Mouse (Mus musculus) megakaryocyte-erythroid progenitor cell, adult 5-6 weeks (primary cell): ENCODE data around the gene E2f3. TPM values are rescaled to one million over a fixed set of nuclear protein-coding genes. Genes with fewer than 3 reads are reported as not detected.

Experiments
- ATAC-seq: replicated peaks from 2 replicates; pipeline ENCODE4 v1.8.0; 2016; ENCODE audit warnings: mild to moderate bottlenecking, inconsistent platforms; ENCODE audit not compliant: severe bottlenecking, poor library complexity, low FRiP score, low TSS enrichment
- total RNA-seq, 2 experiments: library from RNA; stranded (forward) in 1 of 2; stranded (reverse) in 1 of 2; fragments of 200-1000, 215-1000 nt in 1 of 2; fragments of >200 nt in 1 of 2; fragmentation: Nextera tagmentation in 1 of 2; gene quantifications; 2 replicates each; pipeline ENCODE4 v1.2.3; 2014 to 2017

Gene E2f3
- total RNA-seq, 2 experiments from 2014 or later: 14.8 to 20.6 TPM

DNA sequence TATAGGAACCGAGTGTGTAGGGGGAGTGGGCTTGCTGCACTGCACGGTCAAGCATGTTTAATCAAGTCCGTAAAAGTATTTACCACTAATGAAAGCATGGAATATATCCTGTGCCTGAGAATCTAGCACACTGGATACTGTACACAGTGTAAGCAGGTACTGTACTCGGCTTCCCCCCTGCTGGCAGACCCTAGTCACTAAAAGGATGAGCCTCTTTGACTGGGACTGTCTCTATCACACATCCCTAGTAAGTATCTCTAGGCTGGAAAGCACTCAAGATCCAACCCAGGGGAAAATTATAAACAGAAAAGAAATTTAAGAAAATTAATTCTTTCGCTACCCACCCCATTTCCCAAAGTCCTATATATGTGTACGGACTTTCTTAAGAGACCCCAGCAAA, 2.8 kb downstream of the E2f3 start:
- ATAC-seq: no peak

DNA sequence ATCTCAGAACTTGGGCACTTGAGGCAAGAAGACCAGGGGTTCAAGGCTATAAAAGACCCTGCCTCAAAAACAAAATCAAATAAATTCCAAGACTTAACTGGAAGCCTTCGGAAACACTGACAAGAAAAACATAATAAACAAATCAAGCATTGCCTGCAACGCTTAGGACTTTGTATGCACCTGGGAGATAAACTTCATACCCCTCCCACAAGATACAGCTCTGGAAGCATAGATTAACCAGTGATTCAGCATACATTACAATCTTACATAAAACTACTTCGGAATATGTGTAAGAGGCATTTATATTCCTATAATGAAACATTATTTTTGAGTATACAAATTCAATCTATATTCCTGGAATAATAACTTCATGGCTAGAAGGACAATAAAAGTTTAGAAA, 3.5 kb downstream of the E2f3 start:
- no peak for ATAC-seq

DNA sequence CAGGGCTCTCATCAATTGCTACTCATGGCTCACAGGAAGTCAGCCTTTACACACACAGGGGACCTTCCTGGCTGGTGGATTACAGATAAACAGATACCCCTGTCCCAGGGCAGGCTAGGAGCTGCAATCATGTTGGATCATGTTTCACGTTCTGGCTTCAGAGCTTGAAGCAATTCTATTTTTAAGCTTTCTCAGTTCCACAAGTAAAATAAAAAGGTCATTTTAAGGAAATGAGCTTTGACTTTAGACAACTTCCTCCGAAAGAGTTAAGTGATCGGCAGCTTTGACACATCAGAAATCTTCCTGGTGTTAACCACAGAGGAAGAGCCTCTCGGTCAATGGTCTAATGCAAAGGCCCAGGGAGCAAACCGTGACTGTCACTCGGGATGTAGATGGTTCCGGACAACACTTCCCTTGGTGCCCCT, 6.7 kb downstream of the E2f3 start:
- ATAC-seq: no peak

DNA sequence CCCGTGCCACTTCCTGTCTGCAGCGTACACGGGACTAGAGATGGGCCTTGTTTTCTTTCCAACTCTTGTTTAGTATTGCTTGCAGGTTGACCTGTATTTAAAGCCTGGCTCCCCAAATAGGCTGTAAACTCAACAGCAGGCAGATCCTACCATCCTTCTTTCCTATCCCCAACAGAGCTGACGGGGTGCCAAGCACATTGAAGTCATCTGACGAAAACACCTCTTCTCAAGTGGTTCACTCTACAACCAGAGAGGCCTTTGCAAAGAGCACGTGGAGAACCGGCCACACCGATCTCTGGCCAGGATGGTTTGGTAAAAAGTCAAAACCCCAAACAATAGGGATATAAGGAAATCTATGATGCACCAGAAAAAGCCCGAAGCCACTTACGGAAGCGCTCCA, 8.5 kb downstream of the E2f3 start:
- ATAC-seq: no peak

DNA sequence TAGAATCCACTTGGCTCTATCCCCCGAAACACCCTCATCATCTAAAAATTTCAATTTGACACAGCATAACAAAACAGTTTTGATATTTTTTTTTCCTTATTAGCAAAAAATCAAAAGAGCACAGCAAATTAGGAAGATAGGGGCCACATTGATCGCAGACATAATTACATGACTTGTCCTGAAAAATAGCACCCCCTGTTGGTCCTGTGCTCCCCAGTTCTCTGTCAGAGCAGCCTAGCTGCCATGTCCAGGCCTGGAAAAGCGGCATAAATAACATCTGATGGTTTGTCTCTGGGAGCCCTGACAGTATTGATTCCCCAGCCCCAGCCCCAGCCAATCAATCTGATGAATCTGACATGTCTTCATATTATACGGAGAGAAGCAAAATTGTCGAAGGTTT, 11.8 kb downstream of the E2f3 start:
- no peak for ATAC-seq

DNA sequence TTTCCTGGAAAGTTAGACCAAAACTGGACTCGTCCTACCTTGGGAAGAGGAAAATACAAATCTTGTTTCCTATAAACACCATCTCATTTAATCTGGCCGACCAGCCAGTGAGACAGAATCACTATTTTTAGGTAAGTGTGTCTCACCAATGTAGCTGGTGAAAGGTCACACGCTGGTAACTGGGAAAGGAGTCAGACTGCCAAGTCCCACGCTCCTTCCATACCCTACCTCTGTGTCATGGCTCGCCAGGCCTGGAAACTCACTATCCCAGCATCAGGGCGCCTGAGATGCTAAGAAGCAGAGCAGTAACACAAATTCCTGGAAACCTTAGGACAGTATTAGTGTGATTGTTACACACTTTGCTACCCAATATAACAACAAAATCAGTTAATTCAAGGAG, 12.3 kb downstream of the E2f3 start:
- ATAC-seq: no peak

DNA sequence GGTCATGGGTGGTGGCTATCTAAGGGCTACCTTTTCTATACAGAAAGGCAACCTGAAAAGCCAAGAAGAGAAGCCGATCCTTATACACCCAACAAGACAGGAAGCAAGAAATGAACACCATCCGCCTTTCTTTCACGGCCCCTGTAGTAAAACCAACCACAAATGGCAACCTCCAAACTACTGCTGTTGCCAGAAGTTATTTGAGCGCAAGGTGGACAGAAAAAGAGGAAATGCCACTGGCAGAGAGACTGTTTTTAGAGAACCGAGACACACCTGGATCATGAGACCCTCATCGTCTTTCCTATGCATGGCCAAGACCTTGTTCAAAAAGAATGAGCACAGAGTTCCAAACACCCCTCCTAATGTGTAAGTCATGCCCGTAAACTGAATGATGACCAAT, 15.5 kb downstream of the E2f3 start:
- ATAC-seq: no peak

DNA sequence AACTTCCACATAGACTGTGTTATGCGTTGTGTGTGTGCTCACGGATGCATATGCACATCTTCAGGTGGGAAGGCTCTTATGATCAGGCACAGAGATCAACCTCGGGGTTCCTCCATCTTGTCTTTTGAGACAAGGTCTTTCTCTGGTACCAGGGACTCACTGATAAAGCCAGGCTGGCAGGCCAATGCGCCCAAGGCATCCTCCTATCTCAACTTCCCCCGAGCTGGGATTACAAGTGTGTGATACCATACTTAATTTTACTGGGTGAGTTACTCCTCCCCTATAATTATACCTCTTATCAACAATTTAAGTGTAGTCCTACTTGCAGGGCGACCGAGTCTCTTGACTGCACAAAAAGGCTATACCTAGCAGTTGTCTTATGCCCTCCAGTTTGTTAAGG, 17.2 kb downstream of the E2f3 start:
- ATAC-seq: peak; percentile 85

DNA sequence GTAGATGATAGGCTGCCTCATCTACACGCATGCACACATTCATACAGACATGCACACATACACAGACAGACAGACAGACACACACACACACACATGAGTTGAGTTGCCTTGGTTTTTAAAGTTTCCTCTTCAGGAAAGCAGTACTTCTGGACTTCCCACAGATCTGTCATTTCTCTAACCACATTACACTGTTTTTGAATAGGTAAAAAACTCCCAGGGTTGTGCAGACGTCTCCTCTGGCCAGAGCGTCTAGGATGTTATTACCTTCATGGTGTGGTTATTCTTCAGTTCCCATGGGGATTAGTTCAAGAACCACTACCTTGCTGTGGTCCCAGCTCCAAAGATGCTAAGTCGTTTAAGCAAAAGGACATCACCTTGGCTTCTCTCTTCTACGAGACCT, 18.5 kb downstream of the E2f3 start:
- ATAC-seq: no peak

DNA sequence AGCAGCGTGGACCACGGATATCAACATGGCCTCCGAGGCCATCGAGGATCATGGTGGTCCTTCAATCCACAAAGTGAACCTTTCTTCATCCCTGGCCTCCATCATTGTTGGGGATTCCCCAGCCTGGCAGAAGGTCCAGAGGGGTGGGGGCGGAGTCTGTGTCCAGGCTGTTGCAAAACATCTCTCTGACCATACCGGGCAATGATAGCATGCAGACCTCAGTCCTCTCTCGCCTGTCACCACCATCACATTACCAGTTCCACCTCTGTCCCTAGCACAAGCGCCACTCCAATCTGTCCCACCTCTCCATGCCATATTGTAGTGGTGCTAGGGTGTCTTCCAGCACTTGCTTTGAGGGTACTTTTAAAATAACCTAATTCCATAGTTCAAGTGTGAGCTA, 18.9 kb downstream of the E2f3 start:
- no peak for ATAC-seq

DNA sequence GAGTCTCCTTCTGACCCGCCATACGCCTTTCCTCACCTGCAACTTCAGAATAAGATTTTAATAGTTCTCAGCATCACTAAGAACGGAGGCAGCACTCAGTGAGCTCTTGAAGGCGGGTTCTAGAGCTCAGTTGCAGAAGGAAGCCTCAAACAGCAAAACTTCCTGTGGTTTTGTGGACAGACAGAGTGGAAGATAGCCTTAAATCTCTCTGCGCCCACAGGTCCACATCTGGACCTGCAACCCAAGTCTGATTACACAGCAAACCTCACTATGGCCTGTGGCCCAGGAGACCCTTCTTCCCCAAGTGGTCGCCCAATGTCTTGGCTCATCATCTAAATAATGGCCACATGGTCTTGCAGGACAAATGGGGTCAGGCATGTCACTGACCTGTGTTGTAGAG, 21.8 kb downstream of the E2f3 start:
- no peak for ATAC-seq

DNA sequence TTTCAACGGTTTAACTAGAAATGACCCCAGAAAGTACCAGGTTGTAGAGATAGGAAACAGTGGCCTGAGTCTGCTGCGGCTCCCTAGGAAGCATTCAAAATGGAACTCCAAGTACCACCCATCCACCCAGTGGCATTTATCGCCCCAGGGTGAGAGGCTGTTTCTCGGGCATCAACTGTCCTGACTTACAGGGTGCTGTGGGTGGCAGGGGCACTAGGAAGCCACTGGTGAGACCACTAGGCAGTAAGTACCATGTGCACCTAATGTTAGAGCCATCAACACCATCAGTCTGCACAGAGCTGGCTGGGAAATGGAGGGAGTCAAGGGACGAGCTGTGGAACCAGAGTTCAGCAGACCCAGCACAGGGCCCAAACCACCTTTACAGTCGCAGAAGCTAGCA, 25.4 kb downstream of the E2f3 start:
- ATAC-seq: no peak

DNA sequence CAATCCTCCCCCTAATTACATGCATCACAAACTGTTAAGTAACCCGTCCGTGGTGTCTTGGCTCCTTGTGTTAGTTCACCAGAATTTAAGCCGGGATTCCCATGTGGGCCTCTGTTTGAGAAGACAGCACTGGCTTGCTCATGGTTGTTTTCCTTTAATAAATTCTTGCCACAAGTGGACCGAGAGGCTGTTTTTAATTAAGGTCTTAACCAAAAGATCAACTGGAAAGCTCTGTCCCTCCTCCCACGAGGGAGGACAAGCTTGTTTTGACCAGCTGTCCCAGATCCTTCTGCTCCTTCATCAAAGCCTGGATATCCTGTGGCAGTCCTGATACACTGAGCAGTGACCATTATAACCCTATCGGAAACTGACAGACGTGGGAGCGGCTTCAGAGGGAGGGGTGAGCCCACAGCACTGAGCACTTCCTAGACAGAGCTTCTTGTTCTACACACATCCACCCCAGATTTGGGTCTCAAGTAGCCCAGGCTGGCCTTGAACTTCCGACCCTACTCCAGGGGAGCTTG, 28.1 kb downstream of the E2f3 start:
- no peak for ATAC-seq

DNA sequence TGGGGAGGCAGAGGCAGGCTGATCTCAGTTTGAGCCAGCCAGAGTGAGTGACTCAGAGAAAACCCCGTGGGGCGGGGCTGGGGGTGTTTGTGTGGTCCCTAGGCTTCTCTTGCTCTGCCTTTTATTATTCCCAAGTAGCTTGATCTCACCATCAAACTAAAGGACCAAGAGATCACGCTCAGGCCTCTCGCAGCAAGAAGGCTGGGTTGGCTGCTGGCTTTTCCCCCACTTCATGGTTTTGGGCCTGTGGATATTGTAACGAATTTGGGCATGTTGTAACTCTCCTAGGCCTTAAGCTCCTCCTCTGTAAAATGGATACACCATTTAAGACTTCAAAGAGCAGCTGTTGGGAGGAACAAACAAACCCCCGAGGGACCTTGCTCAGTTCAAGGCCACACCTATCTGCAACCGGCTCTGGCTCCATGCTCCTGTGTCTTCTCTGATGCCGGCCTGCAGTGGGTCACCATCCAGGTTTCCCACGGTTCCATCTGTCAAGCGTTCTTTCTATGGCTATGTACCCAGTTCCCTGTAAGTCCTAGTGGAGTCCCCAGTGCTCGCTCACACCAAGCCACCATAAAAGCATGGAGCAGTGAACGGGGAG, 28.9 kb downstream of the E2f3 start:
- ATAC-seq: no peak

DNA sequence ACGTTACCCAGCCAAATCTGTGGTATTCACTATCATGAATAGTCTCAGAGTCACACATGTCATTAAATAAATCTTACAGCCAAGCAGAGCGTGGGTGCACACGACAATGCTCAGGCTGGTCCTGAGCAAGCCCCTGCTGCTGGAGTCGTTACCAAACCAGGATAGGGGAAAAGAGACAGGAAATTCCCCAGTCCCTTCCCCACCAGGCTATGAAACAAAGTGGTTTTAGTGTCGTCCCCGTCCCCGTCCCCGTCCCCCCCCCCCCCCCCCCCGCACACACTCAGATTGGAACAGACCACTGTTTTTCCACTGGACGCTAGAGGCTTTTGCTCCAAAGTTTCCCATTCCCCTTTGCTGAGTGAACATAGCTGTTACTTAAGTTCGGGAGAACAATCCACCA, 30.6 kb downstream of the E2f3 start:
- ATAC-seq: no peak

DNA sequence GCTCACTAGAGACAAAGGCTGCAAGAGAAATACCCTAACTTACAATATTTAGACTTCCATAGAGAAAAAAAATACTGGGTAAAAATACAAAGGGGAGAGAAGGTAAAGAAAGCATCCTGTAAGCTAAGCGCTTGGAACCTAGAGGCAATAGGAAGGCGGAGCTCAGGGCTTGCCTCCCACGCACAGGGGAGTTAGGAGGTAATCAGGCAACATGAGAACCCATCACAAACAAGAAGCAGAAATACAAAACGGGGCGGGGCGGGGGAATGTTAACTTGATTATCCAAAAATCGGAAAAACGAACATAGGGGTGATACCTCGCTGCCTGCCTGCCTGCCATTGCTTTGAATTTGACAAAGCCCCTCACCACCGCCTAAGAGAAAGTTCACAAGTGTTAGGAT, 31.1 kb downstream of the E2f3 start:
- no peak for ATAC-seq

DNA sequence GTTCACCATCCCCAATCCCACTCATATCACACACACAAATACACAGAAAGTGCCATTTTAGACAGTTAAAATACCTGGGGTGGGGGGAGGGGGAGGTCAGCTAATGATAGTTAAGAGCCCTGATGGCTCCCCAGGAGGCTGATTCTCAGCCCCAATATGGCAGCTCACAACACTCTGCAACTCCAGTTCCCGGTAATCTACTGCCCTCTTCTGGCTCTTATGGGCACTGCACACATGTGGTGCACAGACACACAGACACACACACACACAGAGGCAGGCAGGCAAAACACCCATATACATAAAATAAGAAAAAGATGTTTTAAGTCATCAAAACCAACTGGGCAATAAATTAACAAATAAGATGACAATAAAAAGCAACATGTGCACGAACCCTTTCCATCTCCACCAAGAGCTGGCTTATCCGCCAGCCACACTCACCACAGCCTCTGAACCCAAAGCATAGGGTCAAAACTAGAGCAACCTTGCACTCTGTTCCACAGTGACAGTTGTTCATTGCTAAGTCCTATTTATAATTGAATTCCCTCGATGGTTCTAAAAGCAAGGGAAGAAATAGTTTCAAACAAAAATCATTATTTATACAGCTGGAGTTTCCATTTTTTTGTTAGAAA, 32.3 kb downstream of the E2f3 start:
- no peak for ATAC-seq

DNA sequence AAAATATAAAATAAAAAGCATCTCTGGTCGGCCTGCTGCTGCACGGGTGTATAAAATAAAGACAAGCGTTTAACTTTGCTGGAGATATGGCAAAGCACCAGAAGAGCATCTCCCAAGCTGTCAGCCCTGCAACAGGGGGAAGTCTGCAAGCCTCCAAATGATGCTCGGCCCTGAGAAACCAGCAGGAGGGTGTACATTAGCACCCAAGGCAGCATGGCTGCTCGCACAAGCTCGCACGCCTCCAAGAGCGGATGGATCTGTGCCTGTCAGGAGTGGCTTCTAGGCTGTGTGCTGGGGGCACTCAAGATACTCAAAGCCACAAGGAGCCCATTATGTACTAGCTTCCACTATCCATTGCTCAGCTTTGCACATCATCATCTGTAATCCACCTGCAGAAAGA, 39.8 kb downstream of the E2f3 start:
- no peak for ATAC-seq

DNA sequence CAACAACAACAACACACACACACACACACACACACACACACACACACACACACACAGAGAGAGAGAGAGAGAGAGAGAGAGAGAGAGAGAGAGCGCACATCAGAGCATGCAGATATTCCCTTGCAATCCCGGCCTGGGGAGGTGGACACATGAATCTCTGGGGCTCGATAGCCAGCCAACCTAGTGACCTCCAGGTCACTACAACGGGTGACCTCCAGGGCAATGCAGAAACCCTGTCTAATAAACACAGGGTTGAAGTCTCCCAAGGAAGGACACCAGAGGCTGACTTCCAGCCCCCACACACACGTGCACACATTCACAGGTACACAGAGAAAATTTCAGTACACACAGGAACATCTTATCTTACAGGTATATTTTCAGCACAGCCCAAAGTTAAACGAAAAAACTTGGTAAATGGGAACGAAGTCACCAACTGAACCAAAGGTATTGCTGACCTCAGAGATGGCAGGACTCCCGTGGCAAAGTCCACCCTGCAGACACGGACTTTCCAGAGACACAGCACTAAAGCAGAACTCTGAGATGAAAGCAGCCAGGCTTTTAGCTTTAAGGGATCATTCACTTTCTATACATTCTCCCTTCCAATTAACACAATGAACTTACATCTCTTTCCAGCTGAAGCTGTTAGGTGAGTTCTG, 40.8 kb downstream of the E2f3 start:
- no peak for ATAC-seq

DNA sequence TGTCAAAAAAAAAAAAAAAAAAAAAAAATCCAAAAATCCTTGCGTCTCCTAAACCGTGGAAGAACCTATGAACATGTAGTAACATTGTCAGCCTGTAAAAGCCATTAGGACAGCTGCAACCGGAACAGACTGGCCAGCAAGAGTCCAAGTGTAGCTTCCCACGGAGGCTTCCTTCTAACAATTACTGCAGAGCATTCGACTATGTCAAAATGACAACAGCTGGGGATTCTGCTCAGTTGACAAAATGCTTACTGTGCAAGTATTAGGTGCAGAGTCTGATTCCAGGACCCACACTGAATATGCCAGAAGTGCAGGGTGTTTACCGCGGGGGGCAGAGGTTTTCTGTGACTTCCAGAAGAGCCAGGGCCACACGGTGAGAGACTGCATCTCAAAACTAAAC, 41.4 kb downstream of the E2f3 start:
- no peak for ATAC-seq

DNA sequence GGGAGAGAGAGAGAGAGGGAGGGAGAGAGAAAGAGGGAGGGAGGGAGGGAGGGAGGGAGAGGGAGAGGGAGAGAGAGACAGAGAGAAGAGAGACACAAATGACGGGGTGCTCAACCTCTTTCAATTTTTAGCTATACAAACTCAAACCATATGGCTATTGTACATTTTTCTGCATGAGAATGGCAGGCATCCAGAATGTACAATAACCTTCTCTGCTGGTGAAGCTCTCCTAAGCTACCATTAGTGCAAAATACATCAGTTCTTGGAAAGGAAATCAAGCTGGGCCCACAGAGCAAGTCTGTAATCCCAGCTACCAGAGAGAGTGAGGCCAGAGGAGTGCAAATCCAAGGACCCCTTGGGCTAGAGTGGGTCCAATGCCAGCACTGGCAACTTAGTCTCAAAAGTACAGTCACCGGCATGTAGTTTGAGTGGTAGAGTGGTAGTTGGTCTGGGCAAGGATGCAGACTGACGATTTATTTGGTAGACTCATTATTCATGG, 42.3 kb downstream of the E2f3 start:
- no peak for ATAC-seq
